10 mouse cellular contexts compared by ENCODE assay signal in genomic region chr4:46073736-46074135, GRCm38 (mm10). TPM values are rescaled to one million over a fixed set of nuclear protein-coding genes. Genes with fewer than 3 reads are reported as not detected.
DNase-seq lines count a peak whose midpoint lies in the region; ATAC-seq and TF ChIP-seq lines count a peak whose summit lies in the region.
"Had no signal": no experiment of that assay in that cellular context is flagged by ENCODE, and none has a peak within 500 bp of the region (broad histone marks: within the 10 kb centered on the region; RNA-seq: fewer than 3 reads in every experiment).

No protein-coding gene starts in this region.

- intact Hi-C loops in gastrocnemius, postnatal 14 days (cut with DNase I; ENCODE audit: low total_unique reads): no loop called here

- TF ChIP-seq CTCF in brain, embryonic 14.5 days (IDR thresholded peaks at IDR 0.05; ENCODE audit: borderline replicate concordance, extremely low read depth, insufficient read depth, insufficient read length): no peak

- peak; percentile 34 for DNase-seq in gastrocnemius, postnatal 14 days
- DNase-seq in gastrocnemius, postnatal 25 days: no peak
- peak; percentile 76 for DNase-seq in brain, embryonic 14.5 days (ENCODE audit: low read depth)
- peak; percentile 44 for DNase-seq in heart, adult 8-10 months (ENCODE audit: low spot score)
- DNase-seq in lung, postnatal 4 days: peak; percentile 42 to 67
- DNase-seq in layer of hippocampus, postnatal 25 days (ENCODE audit: extremely low spot score in 1 of 2, low spot score in 1 of 2): no peak
- DNase-seq in layer of hippocampus, adult 11-12 months (ENCODE audit: low spot score): no peak
- DNase-seq: kidney, postnatal 36 days had no signal

- TF ChIP-seq POLR2A in brain, embryonic 14.5 days (IDR thresholded peaks at IDR 0.05; ENCODE audit: borderline replicate concordance, extremely low read depth, insufficient read depth, insufficient read length, poor library complexity, severe bottlenecking): no peak

- ATAC-seq in megakaryocyte, adult 5-6 weeks (ENCODE audit: poor library complexity, severe bottlenecking): no peak
- ATAC-seq: forebrain, embryonic 16.5 days had no signal

RNA-seq across cellular contexts. Expression of gene Tmod1, which starts 35.0 kb away (rescaled TPM):
- total RNA-seq in gastrocnemius, postnatal 14 days (2021): 100 to 1,000 TPM; 228 TPM
- 100 to 1,000 TPM; 205 to 220 TPM for total RNA-seq in gastrocnemius, postnatal 25 days (2021)
- 0.45 and 0.71 TPM in 2 replicates for polyA plus RNA-seq in brain, embryonic 14.5 days (2012; rRNA removed)
- 100 to 1,000 TPM; 233 to 302 (median 283) TPM for total RNA-seq in heart, adult 8-10 months (2022)
- 0.13 and 0.23 TPM in 2 replicates for total RNA-seq in megakaryocyte, adult 5-6 weeks (2015)
- total RNA-seq in megakaryocyte, adult 5-6 weeks (2017): 0.26 and 0.69 TPM in 2 replicates
- 10 to 100 TPM; 20.7 to 20.9 TPM for total RNA-seq in layer of hippocampus, postnatal 25 days (2021)

Comparison
In these comparisons a context has a peak if more than half of its experiments do, and no peak if none do; other contexts are left out.
1. DNase-seq: peak in gastrocnemius, postnatal 14 days (single experiment), brain, embryonic 14.5 days (single experiment), heart, adult 8-10 months (single experiment) and lung, postnatal 4 days (2 of 2); none in gastrocnemius, postnatal 25 days (single experiment), layer of hippocampus, postnatal 25 days (0 of 2) and layer of hippocampus, adult 11-12 months (single experiment).
2. RNA of gene Tmod1, which starts 35.0 kb away (total RNA-seq): 233 to 302 TPM in heart, adult 8-10 months, 228 TPM in gastrocnemius, postnatal 14 days, 205 to 220 TPM in gastrocnemius, postnatal 25 days and 20.7 to 20.9 TPM in layer of hippocampus, postnatal 25 days; 0.13 to 0.69 TPM in megakaryocyte, adult 5-6 weeks; every median in the first group is over 10 times any median in the second.